Mouse (Mus musculus) thymus, adult 2 months (tissue): ENCODE measurements around the gene Capn2. TPM values are rescaled to one million over a fixed set of nuclear protein-coding genes. Genes with fewer than 3 reads are reported as not detected.

Experiments
- DNase-seq: peaks from one replicate; pipeline ENCODE4 v3.0.0; 2021
- H3K27ac ChIP-seq: fragments of 200-500 bp; 2 replicates; pipeline ENCODE4 v1.5.1; 2012; ENCODE audit warnings: low read length, control low read depth; ENCODE audit not compliant: control insufficient read depth, insufficient read depth
- H3K27me3 ChIP-seq: fragments of 200-500 bp; 2 replicates; pipeline ENCODE4 v1.6.1; 2012; ENCODE audit warnings: mild to moderate bottlenecking, low read length, moderate library complexity, mixed read lengths; ENCODE audit not compliant: control insufficient read depth, insufficient read depth
- H3K36me3 ChIP-seq: fragments of 200-500 bp; 2 replicates; pipeline ENCODE4 v1.6.1; 2012; ENCODE audit warnings: mild to moderate bottlenecking, low read length, moderate library complexity; ENCODE audit not compliant: control insufficient read depth, insufficient read depth
- H3K4me1 ChIP-seq: fragments of 200-500 bp; replicated peaks from 2 replicates; pipeline ENCODE4 v1.6.1; 2012; ENCODE audit warnings: low read length; ENCODE audit not compliant: control insufficient read depth, insufficient read depth
- H3K4me3 ChIP-seq: fragments of 200-500 bp; 2 replicates; pipeline ENCODE4 v1.5.1; 2012; ENCODE audit warnings: mild to moderate bottlenecking, low read length, control low read depth, moderate library complexity; ENCODE audit not compliant: control insufficient read depth, insufficient read depth
- CTCF ChIP-seq: fragments of 200-500 bp; IDR thresholded peaks from 2 replicates; pipeline ENCODE4 v1.5.1; 2012; ENCODE audit warnings: mild to moderate bottlenecking, control low read depth, low read length, moderate library complexity, borderline replicate concordance; ENCODE audit not compliant: control insufficient read depth, poor library complexity, insufficient read depth; ENCODE audit errors: extremely low read depth
- POLR2A ChIP-seq: fragments of 200-500 bp; IDR thresholded peaks from 2 replicates; pipeline ENCODE4 v1.6.1; 2012; ENCODE audit warnings: mild to moderate bottlenecking, low read length, control low read depth, moderate library complexity; ENCODE audit not compliant: control insufficient read depth, poor library complexity, insufficient read depth; ENCODE audit errors: extremely low read depth
- WGBS: fragments of 180-500 bp; shearing (Covaris S2); methylation state at CpG from one replicate; pipeline ENCODE4 v1.1.7; 2018; 5-methylcytosine and 5-hydroxymethylcytosine counted together
- polyA plus RNA-seq: library from polyadenylated mRNA; depleted of rRNA; stranded (reverse); fragments of >200 nt; gene quantifications from 2 replicates; pipeline ENCODE4 v1.2.3, GENCODE M21; 2012; rRNA removed

Capn2 gene
- polyA plus RNA-seq, 1 experiment: 19.4 TPM

- TF ChIP-seq POLR2A (no peak), CTCF (no peak)
- no peak overlapping the region for H3K27ac ChIP-seq
- WGBS: 95% methylated on average over 3 of the region's 3 CpGs
- no peak for DNase-seq
- H3K27me3 ChIP-seq: no peaks in the 10 kb centered on the region
- no peak overlapping the region for H3K4me3 ChIP-seq
- H3K4me1 ChIP-seq: 0 out of 2 replicates have a peak, but pooled peaks cover 6% of the 10 kb centered on the region
- no peaks in the 10 kb centered on the region for H3K36me3 ChIP-seq
Observed at GRCm38 (mm10) chr1:182419481-182419880, 97.9 kb downstream of the Capn2 start.

Other genes starting within 250 kb of the Capn2 start
- 53.7 and 67.3 TPM in 2 replicates for gene Degs1, start 234.8 kb downstream of the Capn2 start, polyA plus RNA-seq
- 23.3 and 28.3 TPM in 2 replicates for gene Fbxo28, start 176.0 kb downstream of the Capn2 start, polyA plus RNA-seq
- 37.9 and 41.5 TPM in 2 replicates for gene Trp53bp2, start 108.4 kb downstream of the Capn2 start, polyA plus RNA-seq
- gene Capn8, start 47.4 kb upstream of the Capn2 start, polyA plus RNA-seq: 0.08 and 0.12 TPM in 2 replicates
- gene Ccdc185, start 231.6 kb upstream of the Capn2 start, polyA plus RNA-seq: 0.08 TPM in 1 of 2 replicates, not detected in the other
- gene Susd4, start 246.3 kb upstream of the Capn2 start, polyA plus RNA-seq: 3.0 and 4.3 TPM in 2 replicates